Mouse (Mus musculus) ES-E14 (cell line): Measurements from ENCODE around the gene Xrcc5.

ENCODE experiments used
- CHD2 ChIP-seq: IDR thresholded peaks from 2 replicates; pipeline ENCODE4 v1.6.1; 2014; ENCODE audit warnings: mild to moderate bottlenecking, low read depth, low read length, inconsistent platforms
- MAFK ChIP-seq: IDR thresholded peaks from 2 replicates; pipeline ENCODE4 v1.6.1; 2014; ENCODE audit warnings: mild to moderate bottlenecking, low read depth, low read length, inconsistent platforms; ENCODE audit not compliant: insufficient read depth
- ZC3H11A ChIP-seq: IDR thresholded peaks from 2 replicates; pipeline ENCODE4 v1.6.1; 2012; ENCODE audit warnings: low read depth, mild to moderate bottlenecking, inconsistent platforms, low read length, borderline replicate concordance

GRCm38 (mm10) chr1:72287893-72288292 lies 19.3 kb upstream of the Xrcc5 start:
- TF ChIP-seq CHD2 (no peak), MAFK (no peak), ZC3H11A (no peak)
